Mouse (Mus musculus) lung, postnatal 36 days (tissue): ENCODE measurements around the gene Xrcc6.

Experiments used
- DNase-seq: peaks from one replicate; pipeline ENCODE4 v3.0.0; 2022; ENCODE audit warnings: mixed read lengths

Gene Xrcc6

GRCm38 (mm10) chr15:81987646-81988045, at the start of gene Xrcc6:
TSS of gene Xrcc6 (plus strand) at chr15:81987835.
- DNase-seq, result no peak

- peak; percentile 55 for DNase-seq
Observed at GRCm38 (mm10) chr15:81938246-81938645, 49.4 kb upstream of the Xrcc6 start.

- no peak for DNase-seq
Observed at GRCm38 (mm10) chr15:81939157-81939715, 48.4 kb upstream of the Xrcc6 start.

- no peak for DNase-seq
Observed at GRCm38 (mm10) chr15:81939774-81940173, 47.9 kb upstream of the Xrcc6 start.

GRCm38 (mm10) chr15:81940219-81940618, 47.4 kb upstream of the Xrcc6 start:
- DNase-seq, result no peak

GRCm38 (mm10) chr15:81941010-81941409, 46.6 kb upstream of the Xrcc6 start:
- DNase-seq, result no peak

GRCm38 (mm10) chr15:81943176-81943749, 44.4 kb upstream of the Xrcc6 start:
- DNase-seq, result no peak

- DNase-seq, result no peak
Observed at GRCm38 (mm10) chr15:81949076-81949475, 38.6 kb upstream of the Xrcc6 start.

- DNase-seq, result no peak
Observed at GRCm38 (mm10) chr15:81949476-81950131, 38.0 kb upstream of the Xrcc6 start.

- no peak for DNase-seq
Observed at GRCm38 (mm10) chr15:81950716-81951115, 36.9 kb upstream of the Xrcc6 start.

- no peak for DNase-seq
Observed at GRCm38 (mm10) chr15:81951159-81951558, 36.5 kb upstream of the Xrcc6 start.

- DNase-seq, result no peak
Observed at GRCm38 (mm10) chr15:81952310-81952709, 35.3 kb upstream of the Xrcc6 start.

- peak; percentile 38 for DNase-seq
Observed at GRCm38 (mm10) chr15:81954151-81954583, 33.5 kb upstream of the Xrcc6 start.

- no peak for DNase-seq
Observed at GRCm38 (mm10) chr15:81954716-81955115, 32.9 kb upstream of the Xrcc6 start.

GRCm38 (mm10) chr15:81955414-81955813, 32.2 kb upstream of the Xrcc6 start:
- no peak for DNase-seq

- peak; percentile 52 for DNase-seq
Observed at GRCm38 (mm10) chr15:81956457-81956856, 31.2 kb upstream of the Xrcc6 start.

- DNase-seq, result no peak
Observed at GRCm38 (mm10) chr15:81957598-81957997, 30.0 kb upstream of the Xrcc6 start.

GRCm38 (mm10) chr15:81958906-81959305, 28.7 kb upstream of the Xrcc6 start:
- no peak for DNase-seq

- peak; percentile 100 for DNase-seq
Observed at GRCm38 (mm10) chr15:81960171-81961077, 27.2 kb upstream of the Xrcc6 start, which contains the start of gene Pmm1. TSS of gene Pmm1 (minus strand) at chr15:81960930.

GRCm38 (mm10) chr15:81961078-81961451, 26.6 kb upstream of the Xrcc6 start:
- no peak for DNase-seq

- DNase-seq, result no peak
Observed at GRCm38 (mm10) chr15:81964262-81964661, 23.4 kb upstream of the Xrcc6 start.

GRCm38 (mm10) chr15:81964980-81965545, 22.6 kb upstream of the Xrcc6 start:
- no peak for DNase-seq
